Mouse (Mus musculus) G1E (cell line): ENCODE measurements around the gene Hnrnpul1. TPM values are rescaled to one million over a fixed set of nuclear protein-coding genes. Genes with fewer than 3 reads are reported as not detected.

Source experiments
- ATAC-seq: 2 replicates; pipeline ENCODE4 v1.8.0; 2016; ENCODE audit warnings: mild to moderate bottlenecking; ENCODE audit not compliant: insufficient number of reproducible peaks, poor library complexity, low FRiP score, severe bottlenecking; ENCODE audit errors: extremely low read depth
- DNase-seq: peaks from one replicate; pipeline ENCODE4 v3.0.0; 2012; ENCODE audit warnings: low spot score
- H3K27me3 ChIP-seq: 2 replicates; pipeline ENCODE4 v1.6.1; 2012; ENCODE audit warnings: mild to moderate bottlenecking, low read length, inconsistent platforms; ENCODE audit not compliant: insufficient read depth
- H3K36me3 ChIP-seq: replicated peaks from 2 replicates; pipeline ENCODE3; 2012; ENCODE audit warnings: mild to moderate bottlenecking, inconsistent platforms
- H3K4me1 ChIP-seq: 2 replicates; pipeline ENCODE4 v1.6.1; 2012; ENCODE audit warnings: low read depth, low read length, inconsistent platforms, mixed read lengths; ENCODE audit not compliant: insufficient read depth
- H3K4me3 ChIP-seq: 2 replicates; pipeline ENCODE4 v1.5.1; 2012; ENCODE audit warnings: low read depth, mild to moderate bottlenecking, inconsistent platforms, low read length, moderate library complexity, mixed read lengths
- H3K9me3 ChIP-seq: replicated peaks from 2 replicates; pipeline ENCODE4 v1.6.1; 2012; ENCODE audit warnings: inconsistent platforms
- CTCF ChIP-seq: IDR thresholded peaks from 2 replicates; pipeline ENCODE4 v1.5.1; 2012; ENCODE audit warnings: low read depth, low read length, inconsistent platforms, mixed read lengths
- GATA1 ChIP-seq: IDR thresholded peaks from 2 replicates; pipeline ENCODE4 v1.6.1; 2012; ENCODE audit warnings: borderline replicate concordance, low read length, inconsistent platforms, mixed read lengths
- GATA2 ChIP-seq: IDR thresholded peaks from 2 replicates; pipeline ENCODE4 v1.6.1; 2012; ENCODE audit warnings: low read depth, low read length, inconsistent platforms, borderline replicate concordance
- POLR2AphosphoS5 ChIP-seq: IDR thresholded peaks from 2 replicates; pipeline ENCODE4 v1.6.1; 2012; ENCODE audit warnings: low read depth, low read length, inconsistent platforms; ENCODE audit not compliant: insufficient replicate concordance
- TAL1 ChIP-seq: conservative IDR thresholded peaks from 2 replicates; pipeline ENCODE4 v1.6.1; 2012; ENCODE audit warnings: low read depth, low read length, inconsistent platforms, mixed read lengths
- polyA plus RNA-seq: library from polyadenylated mRNA; stranded (reverse); fragments of >175 nt; gene quantifications from 2 replicates; pipeline ENCODE4 v1.2.3, GENCODE M21; 2012
- total RNA-seq, 2 experiments: library from RNA; stranded (forward) in 1 of 2; stranded (reverse) in 1 of 2; fragments of 200-1000 nt in 1 of 2; fragments of >200 nt in 1 of 2; fragmentation: Nextera tagmentation in 1 of 2; gene quantifications; 2 replicates each; pipeline ENCODE4 v1.2.3; 2014 to 2017

Gene Hnrnpul1
- total and polyA plus RNA-seq, 3 experiments = 116 to 382 (median 375) TPM

GRCm38 (mm10) chr7:25787456-25788219, 33.1 kb upstream of the Hnrnpul1 start:
- no peaks in the 10 kb centered on the region for H3K4me1 ChIP-seq
- ATAC-seq = no peak
- no peaks in the 10 kb centered on the region for H3K9me3 ChIP-seq
- H3K36me3 ChIP-seq = no peaks in the 10 kb centered on the region
- no peak for DNase-seq
- no peak for TF ChIP-seq CTCF
- no peak overlapping the region for H3K4me3 ChIP-seq
- peaks cover 49% of the 10 kb centered on the region for H3K27me3 ChIP-seq

- no peaks in the 10 kb centered on the region for H3K4me1 ChIP-seq
- H3K27me3 ChIP-seq = peaks cover 47% of the 10 kb centered on the region
- no peak overlapping the region for H3K4me3 ChIP-seq
- ATAC-seq (no peak), DNase-seq (no peak)
- no peaks in the 10 kb centered on the region for H3K9me3 ChIP-seq
- no peaks in the 10 kb centered on the region for H3K36me3 ChIP-seq
- TF ChIP-seq GATA2 (no peak), CTCF (no peak), GATA1 (no peak), POLR2AphosphoS5 (no peak), TAL1 (no peak)
Measured at GRCm38 (mm10) chr7:25786974-25787373, 32.4 kb upstream of the Hnrnpul1 start.

- ATAC-seq (no peak), DNase-seq (no peak)
- Histone ChIP-seq H3K27me3 (peaks cover 50% of the 10 kb centered on the region), H3K36me3 (no peaks in the 10 kb centered on the region), H3K4me1 (no peaks in the 10 kb centered on the region), H3K4me3 (no peak overlapping the region), H3K9me3 (no peaks in the 10 kb centered on the region)
- TF ChIP-seq POLR2AphosphoS5 (no peak), CTCF (no peak), GATA2 (no peak), TAL1 (no peak)
Measured at GRCm38 (mm10) chr7:25785752-25786151, 31.2 kb upstream of the Hnrnpul1 start.

- no peak overlapping the region for H3K4me3 ChIP-seq
- peaks cover 41% of the 10 kb centered on the region for H3K27me3 ChIP-seq
- no peak for TF ChIP-seq GATA2
- no peak for TF ChIP-seq CTCF
- no peak for TF ChIP-seq POLR2AphosphoS5
- TF ChIP-seq TAL1 = no peak
- TF ChIP-seq GATA1 = no peak
- DNase-seq (no peak), ATAC-seq (no peak)
- H3K9me3 ChIP-seq = no peaks in the 10 kb centered on the region
- H3K4me1 ChIP-seq = no peaks in the 10 kb centered on the region
- H3K36me3 ChIP-seq = no peaks in the 10 kb centered on the region
Measured at GRCm38 (mm10) chr7:25784808-25785207, 30.3 kb upstream of the Hnrnpul1 start.

- Histone ChIP-seq H3K9me3 (no peaks in the 10 kb centered on the region), H3K4me1 (peaks cover 2% of the 10 kb centered on the region; the same call in 1 of the 2 replicates), H3K27me3 (peaks cover 34% of the 10 kb centered on the region), H3K4me3 (no peak overlapping the region), H3K36me3 (no peaks in the 10 kb centered on the region)
- ATAC-seq (no peak), DNase-seq (no peak)
- TF ChIP-seq TAL1 = no peak
- TF ChIP-seq CTCF = no peak
- no peak for TF ChIP-seq POLR2AphosphoS5
- TF ChIP-seq GATA1 = no peak
- no peak for TF ChIP-seq GATA2
Measured at GRCm38 (mm10) chr7:25783746-25784145, 29.2 kb upstream of the Hnrnpul1 start.

- no peak for TF ChIP-seq POLR2AphosphoS5
- no peak for TF ChIP-seq TAL1
- no peak for TF ChIP-seq GATA1
- no peak for TF ChIP-seq CTCF
- TF ChIP-seq GATA2 = no peak
- Histone ChIP-seq H3K4me1 (peaks cover 2% of the 10 kb centered on the region; the same call in 1 of the 2 replicates), H3K36me3 (no peaks in the 10 kb centered on the region), H3K27me3 (peaks cover 30% of the 10 kb centered on the region), H3K4me3 (no peak overlapping the region), H3K9me3 (no peaks in the 10 kb centered on the region)
- DNase-seq (no peak), ATAC-seq (no peak)
Measured at GRCm38 (mm10) chr7:25782744-25783143, 28.2 kb upstream of the Hnrnpul1 start.

- ATAC-seq = no peak
- H3K4me3 ChIP-seq = no peak overlapping the region
- H3K4me1 ChIP-seq = peaks cover 2% of the 10 kb centered on the region; the same call in 1 of the 2 replicates
- no peaks in the 10 kb centered on the region for H3K9me3 ChIP-seq
- H3K36me3 ChIP-seq = no peaks in the 10 kb centered on the region
- no peak for TF ChIP-seq POLR2AphosphoS5
- TF ChIP-seq GATA1 = no peak
- no peak for TF ChIP-seq TAL1
- TF ChIP-seq GATA2 = no peak
- no peak for TF ChIP-seq CTCF
- DNase-seq = no peak
- peaks cover 24% of the 10 kb centered on the region for H3K27me3 ChIP-seq
Measured at GRCm38 (mm10) chr7:25781937-25782610, 27.5 kb upstream of the Hnrnpul1 start.
